Mouse (Mus musculus): ENCODE measurements around the gene Aaed1.

The Aaed1 gene

DNA sequence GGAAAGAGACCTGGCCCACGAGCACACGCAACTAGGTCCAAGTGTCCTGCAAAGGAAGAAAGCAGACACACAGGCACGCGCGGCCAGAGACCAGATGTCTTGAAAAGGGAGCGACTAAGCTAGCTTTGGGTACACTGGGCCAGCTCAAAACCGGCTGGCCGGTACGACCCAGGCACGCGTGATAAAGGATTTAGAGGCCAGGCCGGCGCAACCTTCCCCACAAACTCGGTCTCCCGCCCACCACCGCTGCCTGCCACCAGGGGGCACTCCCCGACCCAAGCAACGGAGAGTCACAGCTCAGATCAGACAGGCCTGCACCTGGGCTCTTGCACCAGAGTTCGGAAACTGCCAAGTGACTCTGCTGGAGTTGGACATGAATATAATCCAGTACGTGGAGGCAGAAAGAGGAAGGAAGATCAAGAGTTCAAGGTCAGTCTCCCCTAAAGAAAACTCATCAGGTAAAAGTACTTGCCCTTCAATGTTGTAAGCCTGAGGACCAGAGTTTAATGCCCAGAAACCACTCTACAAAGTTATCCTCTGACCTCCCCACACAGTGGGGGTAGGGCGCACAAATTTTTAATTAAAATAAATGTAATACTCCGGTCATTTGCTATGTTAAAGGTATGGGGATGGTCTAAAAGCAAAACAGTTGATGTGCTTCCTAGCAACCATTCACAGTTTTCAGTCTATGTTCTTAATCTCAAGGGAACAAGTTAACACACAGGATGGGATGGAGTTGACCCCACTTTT lies 63.6 kb downstream of the Aaed1 start:
- DNase-seq, result peak; percentile 88 to 93

DNA sequence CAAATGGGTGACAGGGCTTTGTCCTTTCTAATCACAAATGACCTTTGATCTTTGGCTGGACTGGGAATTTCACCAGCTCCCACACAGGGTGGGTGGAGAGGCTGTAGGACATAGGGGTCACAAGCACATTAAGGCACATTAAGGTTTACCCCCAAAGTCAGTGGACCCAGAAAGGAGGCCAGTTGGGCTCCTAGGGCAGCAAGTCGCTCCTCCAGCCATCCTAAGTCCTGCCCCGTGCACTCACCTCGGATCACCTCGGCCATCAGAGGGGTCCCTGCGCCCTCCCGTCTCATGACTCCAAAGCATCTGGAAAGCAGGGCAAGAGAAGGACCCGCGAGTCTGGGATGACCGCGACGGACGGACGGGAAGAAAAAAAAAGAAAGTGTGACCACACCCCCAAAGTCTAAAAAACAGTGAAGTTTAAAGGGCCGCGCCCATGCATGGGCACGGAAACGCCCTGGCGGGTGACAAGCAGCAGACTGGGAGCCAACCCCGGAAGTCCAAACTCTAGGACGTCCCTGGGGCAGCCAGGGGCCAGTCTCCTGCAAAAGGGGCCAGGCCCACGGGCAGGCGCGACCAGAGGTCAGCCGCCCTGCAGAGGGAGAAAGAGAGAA lies 64.2 kb downstream of the Aaed1 start:
- peak; percentile 77 to 83 for DNase-seq

DNA sequence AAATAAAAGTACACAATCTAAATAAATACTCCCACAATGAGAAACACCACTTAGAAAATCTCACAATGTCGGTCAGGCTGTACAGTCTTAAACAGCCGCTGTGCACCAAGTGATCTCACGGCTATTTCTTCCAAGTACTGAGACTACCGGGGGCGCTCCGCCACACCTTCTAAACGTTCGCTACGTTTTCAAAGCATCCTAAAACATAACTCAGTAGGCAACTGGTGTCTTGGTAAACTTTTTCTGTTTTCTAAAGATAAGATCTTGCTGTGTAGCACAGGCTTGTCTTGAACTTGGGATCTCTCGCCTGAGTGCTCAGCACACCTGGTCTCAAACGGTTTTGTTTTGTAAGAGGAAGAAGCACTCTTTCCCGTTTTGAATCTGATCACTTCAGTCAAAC lies 66.4 kb downstream of the Aaed1 start:
- no peak for DNase-seq

DNA sequence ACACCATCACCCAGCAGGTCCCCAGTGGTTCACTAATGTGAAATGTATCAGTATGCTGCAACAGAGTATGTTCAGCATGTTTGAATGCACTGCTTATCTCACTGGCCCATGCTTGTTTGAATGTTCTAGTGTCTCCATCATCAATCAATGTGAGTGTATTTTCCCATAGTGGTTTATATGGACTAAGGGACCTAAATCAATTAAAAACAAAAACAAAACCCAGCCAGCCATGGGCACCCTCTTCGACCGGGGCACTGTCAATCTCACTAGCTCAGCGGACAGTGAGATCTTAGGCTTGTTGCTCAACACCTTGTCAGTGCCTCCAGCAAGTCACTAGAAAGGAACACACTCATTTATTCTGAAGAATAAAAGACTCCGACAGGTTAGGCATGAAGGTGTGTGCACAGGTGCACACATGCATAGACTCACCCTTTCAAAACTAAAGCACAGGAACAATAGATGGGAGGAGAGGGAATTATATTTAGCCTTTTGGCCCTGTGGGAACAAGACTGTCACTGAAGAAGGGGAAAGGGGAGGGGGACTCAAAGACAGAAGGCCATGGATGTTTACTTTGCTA lies 67.7 kb downstream of the Aaed1 start:
- DNase-seq, result no peak

DNA sequence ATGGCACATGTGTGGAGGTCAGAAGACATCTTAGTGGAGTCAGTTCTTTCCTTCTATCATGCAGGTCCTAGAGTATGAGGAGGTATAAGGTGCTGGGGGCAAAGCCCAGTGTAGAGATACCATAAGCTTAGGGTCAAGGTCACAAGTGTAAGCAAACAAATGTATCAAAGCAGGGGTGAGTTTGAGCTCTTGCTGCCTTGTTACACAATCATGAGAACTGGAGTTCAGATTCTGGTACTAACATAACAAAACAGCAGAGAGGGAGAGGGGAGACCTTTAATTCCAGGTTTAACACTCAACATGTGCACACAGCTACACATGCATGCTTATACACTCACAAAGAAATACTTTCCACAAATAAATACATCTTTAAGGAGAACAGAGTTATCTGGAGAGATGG lies 69.8 kb downstream of the Aaed1 start:
- DNase-seq, result no peak

DNA sequence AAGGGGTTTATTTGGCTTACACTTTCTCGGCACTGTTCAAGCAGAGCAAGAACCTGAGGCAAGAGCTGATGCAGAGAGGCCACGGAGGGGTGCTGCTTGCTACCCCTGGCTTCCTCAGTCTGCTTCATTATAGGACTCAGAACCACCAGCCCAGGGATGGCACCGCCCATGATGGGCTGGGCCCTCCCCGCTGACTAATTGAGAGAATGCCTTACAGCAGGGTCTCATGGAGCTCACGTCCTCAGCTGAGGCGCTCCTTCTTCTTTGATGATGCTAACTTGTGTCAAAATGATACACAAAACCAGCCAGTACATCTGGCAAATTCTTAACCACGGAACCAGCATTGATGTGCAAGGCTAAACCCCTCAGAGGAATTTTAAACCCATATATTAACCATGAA lies 71.9 kb downstream of the Aaed1 start:
- no peak for DNase-seq

DNA sequence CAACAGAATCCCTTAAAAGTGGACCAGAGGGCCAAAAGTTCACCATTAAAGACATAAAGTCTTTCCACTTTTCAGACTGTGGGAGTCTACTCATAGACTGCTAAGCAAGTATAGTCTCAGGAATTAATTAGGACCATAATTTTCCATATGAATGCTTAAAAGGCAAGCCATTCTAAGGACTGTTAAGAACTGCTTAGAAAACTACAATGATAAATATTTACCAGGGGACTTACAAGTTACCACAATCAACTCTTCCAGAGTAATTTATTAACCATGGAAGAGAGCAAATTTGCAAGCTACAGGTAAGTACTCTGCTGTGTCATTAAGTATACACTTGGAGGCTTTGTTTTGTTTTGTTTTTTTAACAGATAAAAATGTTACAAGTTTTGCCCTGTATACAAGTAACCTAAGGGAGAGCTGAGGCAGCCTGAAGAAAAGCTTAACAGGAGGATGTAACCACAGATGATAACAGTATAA lies 74.8 kb downstream of the Aaed1 start:
- DNase-seq, result no peak

DNA sequence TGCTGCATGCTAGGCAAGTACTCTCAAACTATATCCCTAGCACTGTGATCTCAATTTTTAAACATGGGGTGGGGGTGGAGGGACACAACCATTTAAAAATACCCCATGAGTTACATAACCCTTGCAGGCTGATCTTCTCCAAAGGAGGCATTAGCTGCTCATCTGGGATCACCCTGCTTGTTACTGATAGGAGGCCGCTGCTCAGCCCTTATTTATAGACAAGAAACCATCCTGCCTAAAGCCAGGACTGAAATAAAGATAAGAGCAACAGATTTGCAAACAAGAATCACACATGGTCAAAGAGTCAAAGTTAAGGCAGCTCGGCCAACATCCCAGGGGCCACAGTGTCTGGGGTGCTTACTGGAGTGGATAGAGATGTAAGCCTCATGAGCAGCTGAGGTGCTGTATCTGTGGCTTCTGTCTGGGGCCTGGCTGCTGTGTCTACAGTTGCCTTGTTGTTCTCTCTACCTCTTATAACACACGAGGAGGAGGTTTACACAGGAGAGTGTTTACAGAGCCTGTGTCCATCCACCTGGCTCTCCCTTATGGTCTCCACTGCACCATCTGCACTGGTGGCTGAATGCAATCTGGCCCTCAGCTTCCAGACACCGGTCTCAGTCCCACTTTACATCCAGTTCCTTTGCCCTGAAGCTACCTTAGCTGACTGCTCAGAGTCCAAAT lies 75.4 kb downstream of the Aaed1 start:
- no peak for DNase-seq

DNA sequence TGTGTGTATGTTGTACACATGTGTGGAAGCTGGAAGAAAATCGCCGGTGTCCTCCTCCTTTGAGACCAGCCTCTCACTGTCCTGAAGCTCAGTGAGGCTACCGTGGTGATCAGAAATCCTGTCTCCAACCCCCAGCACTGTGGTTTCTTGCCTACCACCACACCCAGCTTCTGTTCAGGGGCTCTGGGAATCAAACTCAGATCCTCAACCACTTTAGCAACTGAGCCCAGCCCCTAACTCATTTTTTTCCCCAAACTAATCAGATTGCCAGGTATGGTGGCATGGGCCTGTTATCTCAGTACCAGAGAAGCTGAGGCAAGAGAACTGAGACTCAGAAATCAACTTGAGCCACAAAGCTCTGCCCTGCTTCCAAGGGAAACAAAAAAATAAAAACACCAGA lies 76.7 kb downstream of the Aaed1 start:
- DNase-seq, result no peak

DNA sequence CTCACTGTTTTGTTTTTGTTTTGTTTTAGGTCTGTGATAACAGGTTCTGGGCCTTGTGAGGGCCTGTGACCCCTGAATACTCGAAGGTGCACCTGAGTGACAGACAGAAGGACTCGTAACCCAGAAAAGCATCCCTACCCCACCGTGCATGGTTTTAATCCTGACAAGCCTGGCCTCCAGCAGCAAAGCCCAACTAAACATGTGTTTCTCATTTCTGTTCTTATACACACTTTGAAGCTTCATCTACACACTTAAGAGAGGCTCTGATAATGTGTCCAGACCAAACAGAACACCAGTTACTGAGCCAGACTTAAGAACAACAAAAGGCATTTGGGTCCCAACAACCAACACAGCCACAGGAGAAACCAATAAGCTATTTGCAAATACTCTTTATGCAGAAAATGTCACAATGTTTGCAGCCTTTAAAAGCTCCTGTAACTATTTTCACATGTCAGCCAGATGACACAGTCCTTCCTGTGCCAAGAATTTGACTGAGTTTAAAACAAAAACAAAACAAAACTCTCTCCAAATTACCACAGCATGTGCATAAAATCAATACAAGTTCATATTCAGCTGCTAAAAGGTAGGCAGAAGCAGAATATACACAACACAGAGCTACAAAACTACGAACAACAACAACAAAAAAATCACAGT lies 77.3 kb downstream of the Aaed1 start:
- DNase-seq, result no peak

DNA sequence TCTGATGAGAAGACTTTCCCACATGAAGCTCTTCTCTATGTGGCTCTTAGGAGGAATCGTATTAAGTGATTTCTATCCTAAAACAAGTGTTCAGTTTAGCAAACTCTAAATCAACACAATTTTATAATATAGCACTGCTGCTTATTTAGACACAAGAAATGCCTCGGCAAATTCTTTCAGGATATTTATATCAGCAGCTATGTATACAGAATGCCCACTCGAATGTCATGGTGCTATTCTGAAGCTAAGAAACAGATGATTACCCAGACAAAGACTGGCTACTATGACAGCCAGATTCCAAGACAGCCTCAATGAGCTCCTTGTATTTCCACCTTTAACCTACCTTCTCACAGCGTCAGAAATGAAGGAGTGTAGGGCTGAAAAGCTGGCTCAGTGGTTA lies 79.4 kb downstream of the Aaed1 start:
- DNase-seq, result no peak

DNA sequence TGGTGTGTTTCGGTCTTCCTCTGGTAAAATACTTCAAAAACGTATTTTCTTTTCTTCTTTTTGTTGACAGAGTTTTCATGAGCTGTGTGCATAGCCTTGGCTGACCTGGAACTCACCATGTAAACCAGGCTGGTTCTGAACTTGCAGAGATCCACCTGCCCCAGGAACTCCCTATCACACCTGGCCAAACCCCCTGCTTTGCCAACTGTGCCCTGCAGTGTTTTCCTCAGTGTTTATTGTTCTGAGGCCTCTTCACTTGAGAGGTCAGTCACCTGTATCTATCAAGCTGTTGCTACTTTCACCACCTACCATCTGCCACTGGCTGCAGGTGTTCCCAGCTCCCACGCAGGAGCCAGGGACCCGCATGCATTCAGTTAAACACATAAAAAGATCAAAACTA lies 85.8 kb downstream of the Aaed1 start:
- DNase-seq, result no peak

DNA sequence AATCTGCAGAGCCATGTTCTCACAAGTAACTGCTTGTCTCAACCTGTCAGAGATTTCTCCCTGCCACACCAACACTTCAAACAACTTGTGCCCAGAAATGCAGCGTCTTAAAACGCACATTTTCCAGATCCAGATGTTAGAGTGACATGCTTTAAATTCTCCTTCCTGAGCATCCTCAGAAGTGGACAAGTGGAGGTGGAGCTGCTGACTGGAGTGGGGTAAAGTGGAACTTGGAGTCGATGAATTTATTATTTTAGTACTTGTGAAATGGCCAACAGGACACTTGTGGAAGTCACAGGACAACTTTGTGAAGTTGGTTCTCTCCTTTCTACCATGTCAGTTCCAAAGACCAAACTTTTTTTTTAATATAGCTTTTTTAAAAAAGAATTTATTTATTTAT lies 86.8 kb downstream of the Aaed1 start:
- no peak for DNase-seq
